Mouse (Mus musculus) ES-E14 (cell line): ENCODE data around the gene Fut7.

Experiments used
- CHD2 ChIP-seq: IDR thresholded peaks from 2 replicates; pipeline ENCODE4 v1.6.1; 2014; ENCODE audit warnings: mild to moderate bottlenecking, low read depth, low read length, inconsistent platforms
- HCFC1 ChIP-seq: IDR thresholded peaks from 2 replicates; pipeline ENCODE4 v1.6.1; 2012; ENCODE audit warnings: low read length, inconsistent platforms, borderline replicate concordance; ENCODE audit not compliant: insufficient read depth
- MAFK ChIP-seq: IDR thresholded peaks from 2 replicates; pipeline ENCODE4 v1.6.1; 2014; ENCODE audit warnings: mild to moderate bottlenecking, low read depth, low read length, inconsistent platforms; ENCODE audit not compliant: insufficient read depth
- ZC3H11A ChIP-seq: IDR thresholded peaks from 2 replicates; pipeline ENCODE4 v1.6.1; 2012; ENCODE audit warnings: low read depth, mild to moderate bottlenecking, inconsistent platforms, low read length, borderline replicate concordance
- ZNF384 ChIP-seq: IDR thresholded peaks from 2 replicates; pipeline ENCODE4 v1.6.1; 2012; ENCODE audit warnings: low read depth, low read length, inconsistent platforms

DNA sequence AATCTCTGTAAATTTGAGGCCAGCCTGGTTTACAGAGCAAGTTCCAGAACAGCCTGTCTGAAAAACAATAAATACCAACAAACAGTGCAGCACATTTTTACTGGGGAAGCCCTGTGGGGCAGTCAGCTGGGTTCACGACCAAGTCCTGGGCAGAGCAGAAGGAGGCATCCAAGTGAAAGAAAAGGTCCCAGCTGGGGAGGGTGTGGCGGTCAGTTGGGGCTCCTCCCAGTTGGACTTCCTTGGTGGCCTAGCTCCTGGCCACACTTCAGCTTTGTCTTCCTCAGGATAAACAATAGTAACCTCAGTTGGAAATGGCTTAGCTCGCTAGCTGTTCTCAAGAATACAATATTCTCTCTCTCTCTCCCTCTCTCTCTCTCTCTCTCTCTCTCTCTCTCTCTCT is 5.6 kb upstream of the Fut7 start:
- TF ChIP-seq ZC3H11A (no peak), MAFK (no peak), CHD2 (no peak), HCFC1 (no peak), ZNF384 (no peak)
